Mouse (Mus musculus) lung, postnatal 0 days (tissue): ENCODE data around the gene B3gnt8.

ENCODE experiments used
- CTCF ChIP-seq: IDR thresholded peaks from 2 replicates; pipeline ENCODE4 v1.5.1; 2016; ENCODE audit warnings: antibody characterized with exemption, mild to moderate bottlenecking
- EP300 ChIP-seq: IDR thresholded peaks from 2 replicates; pipeline ENCODE4 v1.6.1; 2016; ENCODE audit warnings: antibody characterized with exemption, mild to moderate bottlenecking, control low read depth

DNA sequence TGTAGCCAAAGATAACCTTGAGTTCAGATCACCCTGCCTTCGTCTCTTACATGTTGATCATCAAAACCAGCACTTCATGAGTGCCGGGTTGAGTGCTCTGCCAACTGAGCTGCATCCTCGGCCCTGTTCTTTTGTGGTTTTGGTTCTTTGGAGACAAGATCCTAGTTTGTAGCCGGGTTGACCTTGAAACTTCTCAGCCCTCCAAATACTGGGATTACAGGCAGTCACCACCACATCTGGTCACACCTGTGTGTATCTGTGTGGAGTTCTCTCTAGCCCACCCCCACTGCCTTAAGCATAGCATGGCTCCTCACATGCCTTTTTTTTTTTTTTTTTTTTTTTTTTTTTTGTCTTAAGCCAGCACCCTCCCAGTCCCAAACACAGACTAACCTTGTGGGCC lies 43.6 kb downstream of the B3gnt8 start:
- TF ChIP-seq CTCF, result no peak
- TF ChIP-seq EP300, result no peak
